Mouse (Mus musculus): ENCODE data around the gene Zic4.

The Zic4 gene

GRCm38 (mm10) chr9:91378411-91379299 lies 16.4 kb downstream of the Zic4 start:
- DNase-seq (ENCODE audit: extremely low read depth, insufficient read length, low spot score) = no peak

GRCm38 (mm10) chr9:91379300-91379635 lies 17.1 kb downstream of the Zic4 start:
- DNase-seq (ENCODE audit: extremely low read depth, insufficient read length, low spot score) = no peak

GRCm38 (mm10) chr9:91379781-91380457 lies 17.7 kb downstream of the Zic4 start:
- DNase-seq (ENCODE audit: extremely low read depth, insufficient read length, low spot score) = no peak

- no peak for DNase-seq (ENCODE audit: extremely low read depth, insufficient read length, low spot score)
Observed at GRCm38 (mm10) chr9:91380458-91380914, 18.3 kb downstream of the Zic4 start.

GRCm38 (mm10) chr9:91381284-91382110 lies 19.3 kb downstream of the Zic4 start:
- no peak for DNase-seq (ENCODE audit: extremely low read depth, insufficient read length, low spot score)

GRCm38 (mm10) chr9:91382111-91382379 lies 19.8 kb downstream of the Zic4 start:
- no peak for DNase-seq (ENCODE audit: extremely low read depth, insufficient read length, low spot score)

GRCm38 (mm10) chr9:91382471-91383255 lies 20.4 kb downstream of the Zic4 start:
- no peak for DNase-seq (ENCODE audit: extremely low read depth, insufficient read length, low spot score)

GRCm38 (mm10) chr9:91383441-91384135 lies 21.4 kb downstream of the Zic4 start:
- no peak for DNase-seq (ENCODE audit: extremely low read depth, insufficient read length, low spot score)

- no peak for DNase-seq (ENCODE audit: extremely low read depth, insufficient read length, low spot score)
Observed at GRCm38 (mm10) chr9:91384136-91384500, 21.9 kb downstream of the Zic4 start.

- no peak for DNase-seq (ENCODE audit: extremely low read depth, insufficient read length, low spot score)
Observed at GRCm38 (mm10) chr9:91384693-91385560, 22.7 kb downstream of the Zic4 start.

GRCm38 (mm10) chr9:91385561-91386430 lies 23.6 kb downstream of the Zic4 start:
- no peak for DNase-seq (ENCODE audit: extremely low read depth, insufficient read length, low spot score)

- DNase-seq (ENCODE audit: extremely low read depth, insufficient read length, low spot score) = no peak
Observed at GRCm38 (mm10) chr9:91386502-91386890, 24.3 kb downstream of the Zic4 start.

- DNase-seq (ENCODE audit: extremely low read depth, insufficient read length, low spot score) = no peak
Observed at GRCm38 (mm10) chr9:91386891-91387739, 24.9 kb downstream of the Zic4 start.

GRCm38 (mm10) chr9:91387740-91388080 lies 25.5 kb downstream of the Zic4 start:
- DNase-seq (ENCODE audit: extremely low read depth, insufficient read length, low spot score) = no peak

GRCm38 (mm10) chr9:91388173-91388572 lies 26.0 kb downstream of the Zic4 start:
- DNase-seq (ENCODE audit: extremely low read depth, insufficient read length, low spot score) = no peak

GRCm38 (mm10) chr9:91393376-91394068 lies 31.3 kb downstream of the Zic4 start:
- DNase-seq (ENCODE audit: extremely low read depth, insufficient read length, low spot score) = no peak

GRCm38 (mm10) chr9:91394211-91394646 lies 32.0 kb downstream of the Zic4 start:
- DNase-seq (ENCODE audit: extremely low read depth, insufficient read length, low spot score) = no peak
